Mouse (Mus musculus) CH12.LX (cell line): ENCODE data around the gene Nrap.

Experiments
- CHD2 ChIP-seq: IDR thresholded peaks from 2 replicates; pipeline ENCODE4 v1.6.1; 2011; ENCODE audit warnings: low read length, improper control_type of control experiment
- CTCF ChIP-seq, 2 experiments: IDR thresholded peaks in 1 of 2; conservative IDR thresholded peaks in 1 of 2; 2 replicates each; pipeline ENCODE4 v1.5.1; 2011 to 2012; ENCODE audit warnings: low read depth in 2 of 2, low read length in 2 of 2, improper control_type of control experiment in 1 of 2, inconsistent platforms in 1 of 2, mild to moderate bottlenecking in 1 of 2, moderate library complexity in 1 of 2
- EP300 ChIP-seq: IDR thresholded peaks from 2 replicates; pipeline ENCODE4 v1.6.1; 2011; ENCODE audit warnings: low read length, improper control_type of control experiment
- JUND ChIP-seq: conservative IDR thresholded peaks from 2 replicates; pipeline ENCODE4 v1.6.1; 2011; ENCODE audit warnings: low read depth, low read length, improper control_type of control experiment
- MAFK ChIP-seq: IDR thresholded peaks from 2 replicates; pipeline ENCODE4 v1.6.1; 2011; ENCODE audit warnings: low read length, improper control_type of control experiment; ENCODE audit not compliant: insufficient replicate concordance
- MAZ ChIP-seq: IDR thresholded peaks from 2 replicates; pipeline ENCODE4 v1.6.1; 2012; ENCODE audit warnings: low read depth, mild to moderate bottlenecking, inconsistent platforms, low read length, improper control_type of control experiment, moderate library complexity
- NELFE ChIP-seq: IDR thresholded peaks from 2 replicates; pipeline ENCODE4 v1.6.1; 2011; ENCODE audit warnings: low read depth, low read length, improper control_type of control experiment
- POLR2A ChIP-seq: IDR thresholded peaks from 2 replicates; pipeline ENCODE4 v1.6.1; 2011; ENCODE audit warnings: low read depth, mild to moderate bottlenecking, improper control_type of control experiment, low read length
- POLR2AphosphoS2 ChIP-seq: IDR thresholded peaks from 2 replicates; pipeline ENCODE4 v1.6.1; 2011; ENCODE audit warnings: low read depth, low read length, improper control_type of control experiment
- TCF12 ChIP-seq: IDR thresholded peaks from 2 replicates; pipeline ENCODE4 v1.6.1; 2014; ENCODE audit warnings: low read depth, mild to moderate bottlenecking, inconsistent platforms, low read length, improper control_type of control experiment
- ZC3H11A ChIP-seq: IDR thresholded peaks from 2 replicates; pipeline ENCODE4 v1.6.1; 2012; ENCODE audit warnings: low read depth, mild to moderate bottlenecking, inconsistent platforms, low read length, improper control_type of control experiment
- ZMIZ1 ChIP-seq: IDR thresholded peaks from 2 replicates; pipeline ENCODE4 v1.6.1; 2012; ENCODE audit warnings: low read depth, mild to moderate bottlenecking, inconsistent platforms, low read length, improper control_type of control experiment
- ZNF384 ChIP-seq: IDR thresholded peaks from 2 replicates; pipeline ENCODE4 v1.6.1; 2012; ENCODE audit warnings: low read depth, low read length, improper control_type of control experiment, inconsistent platforms

- TF ChIP-seq CTCF (conservative IDR thresholded peaks at IDR 0.05 in 1 of 2, IDR thresholded peaks at IDR 0.05 in 1 of 2; ENCODE audit: low read depth in 2 of 2, low read length in 2 of 2) (peak; percentile 45 to 78; a peak in 3 of 4 replicates), POLR2A (no peak), CHD2 (no peak), EP300 (no peak), POLR2AphosphoS2 (no peak), ZC3H11A (no peak), NELFE (no peak), MAFK (no peak), TCF12 (no peak), JUND (no peak), ZMIZ1 (no peak), MAZ (no peak), ZNF384 (no peak)
Observed at GRCm38 (mm10) chr19:56422476-56423338, 32.9 kb upstream of the Nrap start.
